Mouse (Mus musculus) ES-E14 (cell line): ENCODE measurements around the gene Gm13691. TPM values are rescaled to one million over a fixed set of nuclear protein-coding genes. Genes with fewer than 3 reads are reported as not detected.

Source experiments
- DNase-seq: peaks from one replicate; pipeline ENCODE4 v3.0.0-alpha.2; 2013; ENCODE audit warnings: low read depth, low spot score
- H3K27ac ChIP-seq: 2 replicates; pipeline ENCODE4 v1.5.1; 2012; ENCODE audit warnings: low read depth, mild to moderate bottlenecking, low read length, moderate library complexity, mixed read lengths; ENCODE audit not compliant: poor library complexity, insufficient read depth, severe bottlenecking
- H3K36me3 ChIP-seq: 2 replicates; pipeline ENCODE4 v1.6.1; 2012; ENCODE audit warnings: mild to moderate bottlenecking, low read length, moderate library complexity, mixed read lengths; ENCODE audit not compliant: control insufficient read depth, poor library complexity, insufficient read depth, severe bottlenecking
- H3K4me1 ChIP-seq, 2 experiments: fragments of 150-350 bp in 1 of 2; sonication (generic) in 1 of 2; 2 replicates each; pipeline ENCODE4 v1.6.1; 2012; ENCODE audit warnings: low read length in 2 of 2, mild to moderate bottlenecking in 1 of 2, mixed read lengths in 1 of 2; ENCODE audit not compliant: control insufficient read depth in 2 of 2, insufficient read depth in 2 of 2, poor library complexity in 1 of 2
- H3K4me3 ChIP-seq, 2 experiments: fragments of 150-350 bp in 1 of 2; sonication (generic) in 1 of 2; 2 replicates each; pipeline ENCODE4 v1.5.1; 2012; ENCODE audit warnings: low read length in 2 of 2, low read depth in 1 of 2, mild to moderate bottlenecking in 1 of 2, mixed read lengths in 1 of 2; ENCODE audit not compliant: insufficient read depth in 1 of 2, poor library complexity in 1 of 2, severe bottlenecking in 1 of 2
- H3K9ac ChIP-seq: 2 replicates; pipeline ENCODE4 v1.6.1; 2012; ENCODE audit warnings: low read depth, mild to moderate bottlenecking, low read length, mixed read lengths; ENCODE audit not compliant: poor library complexity, insufficient read depth, severe bottlenecking
- H3K9me3 ChIP-seq: fragments of 150-350 bp; sonication (generic); 2 replicates; pipeline ENCODE4 v1.6.1; 2012; ENCODE audit warnings: low read depth, mild to moderate bottlenecking, low read length; ENCODE audit not compliant: control insufficient read depth, insufficient read depth
- CHD2 ChIP-seq: IDR thresholded peaks from 2 replicates; pipeline ENCODE4 v1.6.1; 2014; ENCODE audit warnings: mild to moderate bottlenecking, low read depth, low read length, inconsistent platforms
- HCFC1 ChIP-seq: IDR thresholded peaks from 2 replicates; pipeline ENCODE4 v1.6.1; 2012; ENCODE audit warnings: low read length, inconsistent platforms, borderline replicate concordance; ENCODE audit not compliant: insufficient read depth
- MAFK ChIP-seq: IDR thresholded peaks from 2 replicates; pipeline ENCODE4 v1.6.1; 2014; ENCODE audit warnings: mild to moderate bottlenecking, low read depth, low read length, inconsistent platforms; ENCODE audit not compliant: insufficient read depth
- ZC3H11A ChIP-seq: IDR thresholded peaks from 2 replicates; pipeline ENCODE4 v1.6.1; 2012; ENCODE audit warnings: low read depth, mild to moderate bottlenecking, inconsistent platforms, low read length, borderline replicate concordance
- ZNF384 ChIP-seq: IDR thresholded peaks from 2 replicates; pipeline ENCODE4 v1.6.1; 2012; ENCODE audit warnings: low read depth, low read length, inconsistent platforms
- in situ Hi-C, 2 experiments: fragments of 600-800 bp; cut with MboI; formaldehyde crosslinking; loops; one replicate each; pipeline ENCODE4 v1.15.1; 2025; ENCODE audit warnings: low sequenced_read_pairs in 2 of 2, inconsistent platforms in 1 of 2; ENCODE audit not compliant: unreplicated experiment in 2 of 2
- total RNA-seq: library from RNA; depleted of rRNA; stranded (reverse); fragments of 300-350 nt; gene quantifications from 2 replicates; pipeline ENCODE4 v1.2.3, GENCODE M21; 2012

Gene Gm13691
- total RNA-seq, 1 experiment = 3.7 TPM

DNA sequence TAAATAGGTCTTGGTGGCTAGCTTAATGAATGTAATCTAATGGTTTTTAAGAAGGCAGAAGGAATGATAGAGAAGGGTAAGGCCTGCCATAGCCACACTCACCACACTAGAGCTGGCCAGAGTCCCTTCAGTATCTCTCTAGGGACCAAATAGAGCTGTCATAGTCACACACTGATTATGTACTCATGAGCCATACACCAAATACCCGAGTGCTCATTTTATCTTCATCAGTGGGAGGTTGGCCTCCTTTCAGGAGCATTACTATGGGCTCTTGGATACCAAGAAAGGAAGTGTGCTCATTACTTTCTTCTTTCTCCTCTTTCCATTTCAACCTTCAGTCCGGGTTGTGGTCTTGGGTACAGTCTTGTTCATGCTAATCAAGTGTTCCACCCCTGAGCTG lies 31.6 kb downstream of the Gm13691 start:
- H3K4me1 ChIP-seq = no peaks in the 10 kb centered on the region
- no peak overlapping the region for H3K9ac ChIP-seq
- no peaks in the 10 kb centered on the region for H3K36me3 ChIP-seq
- no peak for DNase-seq
- H3K9me3 ChIP-seq = no peaks in the 10 kb centered on the region
- TF ChIP-seq CHD2 (no peak), HCFC1 (no peak), ZNF384 (no peak), MAFK (no peak), ZC3H11A (no peak)
- no peak overlapping the region for H3K27ac ChIP-seq
- in situ Hi-C loops = no loop called here
- no peak overlapping the region for H3K4me3 ChIP-seq

DNA sequence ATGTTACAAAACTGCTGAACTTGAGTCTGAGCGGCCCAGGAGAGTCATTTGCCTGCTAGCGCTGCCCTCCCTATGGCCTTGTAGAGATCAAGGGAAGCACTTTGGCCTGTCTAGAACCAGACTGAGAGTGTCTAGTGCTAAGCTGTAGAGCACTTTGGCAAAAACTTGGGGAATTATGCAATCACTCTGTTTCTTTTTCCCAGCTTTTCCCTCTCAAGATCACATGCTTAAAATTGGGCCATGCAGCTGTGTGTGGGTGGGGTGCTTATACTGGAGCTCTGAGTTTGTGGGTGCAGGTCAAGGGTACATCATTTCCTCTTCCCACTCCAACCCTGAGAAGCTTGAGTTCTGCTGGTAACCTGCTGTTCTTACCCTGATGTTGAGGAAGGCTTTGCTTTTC lies 32.6 kb downstream of the Gm13691 start:
- DNase-seq = no peak

DNA sequence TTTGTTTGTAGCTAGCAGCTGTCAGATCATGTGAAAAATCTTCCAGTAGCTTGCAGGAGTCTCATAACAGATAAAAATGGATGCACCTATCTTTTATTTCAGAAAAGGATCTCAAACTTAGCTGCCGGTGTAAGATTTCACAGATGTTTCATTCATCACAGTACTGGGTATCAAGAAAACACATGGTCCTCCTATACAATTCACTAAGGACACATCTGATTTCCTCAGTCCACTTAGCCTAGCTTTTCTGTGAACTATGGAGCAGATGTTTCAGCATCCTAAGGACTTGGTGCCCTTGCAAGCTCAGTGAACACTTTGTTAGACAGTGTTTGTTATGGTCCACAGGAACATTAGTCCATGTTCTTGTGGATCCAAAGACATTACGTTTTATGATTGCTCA lies 33.0 kb downstream of the Gm13691 start:
- DNase-seq = no peak
- TF ChIP-seq HCFC1 = no peak
- TF ChIP-seq CHD2 = no peak
- no peak for TF ChIP-seq ZNF384
- TF ChIP-seq MAFK = no peak
- TF ChIP-seq ZC3H11A = no peak
- H3K27ac ChIP-seq = no peak overlapping the region
- no peaks in the 10 kb centered on the region for H3K9me3 ChIP-seq
- no peaks in the 10 kb centered on the region for H3K36me3 ChIP-seq
- no peak overlapping the region for H3K9ac ChIP-seq
- H3K4me3 ChIP-seq = no peak overlapping the region
- in situ Hi-C loops = no loop called here
- H3K4me1 ChIP-seq = no peaks in the 10 kb centered on the region

More for the DNA sequence above, 32.6 kb downstream of the Gm13691 start:
- no peaks in the 10 kb centered on the region for H3K4me1 ChIP-seq
- H3K27ac ChIP-seq = no peak overlapping the region
- in situ Hi-C loops = no loop called here
- H3K9ac ChIP-seq = no peak overlapping the region
- TF ChIP-seq HCFC1 = no peak
- TF ChIP-seq ZC3H11A = no peak
- TF ChIP-seq CHD2 = no peak
- no peak for TF ChIP-seq MAFK
- TF ChIP-seq ZNF384 = no peak
- H3K4me3 ChIP-seq = no peak overlapping the region
- no peaks in the 10 kb centered on the region for H3K36me3 ChIP-seq
- H3K9me3 ChIP-seq = no peaks in the 10 kb centered on the region

DNA sequence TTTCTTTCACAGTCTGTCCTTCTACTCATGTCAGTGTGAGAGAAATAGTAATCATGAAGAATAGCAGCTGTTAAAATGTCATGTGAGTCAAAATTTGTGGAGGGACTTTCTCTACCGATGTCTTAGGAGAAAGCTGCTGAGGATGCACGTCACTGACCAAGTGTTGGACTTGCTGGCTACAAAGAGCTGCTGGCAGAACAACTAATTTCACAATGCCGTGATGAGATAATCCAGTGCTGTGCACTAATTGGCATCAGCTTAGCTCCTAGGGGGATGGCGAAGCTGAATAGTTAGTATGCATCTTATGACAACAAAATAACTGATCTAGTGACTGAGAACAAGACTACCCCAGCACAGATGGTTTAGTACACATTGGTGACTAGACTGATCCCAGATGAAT lies 34.9 kb downstream of the Gm13691 start:
- no peak for DNase-seq
- H3K9ac ChIP-seq = no peak overlapping the region
- no peaks in the 10 kb centered on the region for H3K36me3 ChIP-seq
- TF ChIP-seq ZNF384 = no peak
- TF ChIP-seq MAFK = no peak
- TF ChIP-seq ZC3H11A = no peak
- TF ChIP-seq CHD2 = no peak
- no peak for TF ChIP-seq HCFC1
- in situ Hi-C loops = no loop called here
- no peak overlapping the region for H3K27ac ChIP-seq
- H3K4me1 ChIP-seq = no peaks in the 10 kb centered on the region
- H3K4me3 ChIP-seq = no peak overlapping the region
- no peaks in the 10 kb centered on the region for H3K9me3 ChIP-seq

DNA sequence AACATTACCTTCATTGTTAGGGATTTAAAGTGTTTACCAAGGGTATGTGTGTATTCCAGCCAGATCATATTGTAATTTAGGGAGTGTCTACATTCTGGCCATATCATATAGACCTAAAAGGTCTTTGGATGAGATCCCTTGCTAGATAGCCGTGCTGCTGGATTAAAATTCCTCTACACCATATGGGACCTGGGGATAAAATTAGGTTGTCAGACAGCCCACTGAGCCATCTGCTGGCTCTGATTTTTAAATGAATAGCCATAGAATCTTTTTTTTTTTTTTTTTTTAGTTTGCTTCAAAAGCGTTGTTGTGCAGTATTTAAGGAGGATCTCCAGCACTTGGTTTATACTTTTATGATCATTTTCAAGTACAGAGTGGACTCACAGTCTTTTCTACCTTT lies 42.2 kb downstream of the Gm13691 start:
- no peaks in the 10 kb centered on the region for H3K9me3 ChIP-seq
- in situ Hi-C loops = no loop called here
- no peaks in the 10 kb centered on the region for H3K4me1 ChIP-seq
- TF ChIP-seq ZNF384 = no peak
- no peak for TF ChIP-seq MAFK
- no peak for TF ChIP-seq ZC3H11A
- no peak for TF ChIP-seq HCFC1
- TF ChIP-seq CHD2 = no peak
- H3K9ac ChIP-seq = no peak overlapping the region
- no peak overlapping the region for H3K27ac ChIP-seq
- H3K36me3 ChIP-seq = no peaks in the 10 kb centered on the region
- no peak overlapping the region for H3K4me3 ChIP-seq
- no peak for DNase-seq
